Mouse (Mus musculus): ENCODE data around the gene P2ry12.

Gene P2ry12

GRCm38 (mm10) chr3:59208650-59209548 lies 53.8 kb downstream of the P2ry12 start:
- Histone ChIP-seq H3K27me3 (ENCODE audit: insufficient read depth, low read length) (no peaks in the 10 kb centered on the region), H3K4me3 (replicated peaks; ENCODE audit: low read length) (no peak overlapping the region), H3K36me3 (ENCODE audit: insufficient read depth, low read length) (no peaks in the 10 kb centered on the region), H3K9me3 (ENCODE audit: low read length) (peaks cover 5% of the 10 kb centered on the region; the same call in 1 of the 2 replicates), H3K4me1 (replicated peaks; ENCODE audit: low read depth, low read length) (peaks cover 4% of the 10 kb centered on the region; the same call in 1 of the 2 replicates)
- TF ChIP-seq CTCF (conservative IDR thresholded peaks at IDR 0.05; ENCODE audit: low read length) (peak; percentile 98), NANOG (IDR thresholded peaks at IDR 0.05; ENCODE audit: borderline replicate concordance, low read length) (no peak)

DNA sequence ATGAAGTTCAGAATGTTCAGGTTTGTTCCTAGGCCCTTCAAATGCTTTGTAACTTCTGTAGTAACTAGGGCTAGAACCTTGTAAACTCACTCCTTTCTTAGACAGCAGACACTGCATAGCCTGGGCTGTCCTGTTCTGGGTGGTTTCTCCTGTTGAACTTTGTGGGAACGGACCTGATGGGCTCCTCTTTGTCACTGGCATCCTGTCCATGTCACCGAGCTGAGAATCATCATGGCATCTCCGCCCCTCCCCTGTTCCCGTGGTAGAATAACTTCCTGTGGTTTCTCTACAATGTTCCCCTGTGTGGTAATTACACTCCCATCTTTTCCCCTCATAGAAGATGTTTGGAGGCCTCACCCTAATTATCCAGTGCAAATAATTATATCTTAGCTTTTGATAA lies 56.7 kb downstream of the P2ry12 start:
- TF ChIP-seq POU5F1 (IDR thresholded peaks at IDR 0.05; ENCODE audit: borderline replicate concordance, low read length): no peak
- no peak for TF ChIP-seq NANOG (IDR thresholded peaks at IDR 0.05; ENCODE audit: borderline replicate concordance, low read length)
- no peak for TF ChIP-seq CTCF (conservative IDR thresholded peaks at IDR 0.05; ENCODE audit: low read length)
- H3K27me3 ChIP-seq (ENCODE audit: insufficient read depth, low read length): no peaks in the 10 kb centered on the region
- H3K4me1 ChIP-seq (replicated peaks; ENCODE audit: low read depth, low read length): peaks cover 4% of the 10 kb centered on the region; the same call in 1 of the 2 replicates

GRCm38 (mm10) chr3:59204719-59205503 lies 57.8 kb downstream of the P2ry12 start:
- no peak overlapping the region for H3K4me3 ChIP-seq (replicated peaks; ENCODE audit: low read length)
- H3K36me3 ChIP-seq (ENCODE audit: insufficient read depth, low read length): no peaks in the 10 kb centered on the region
- peaks cover 4% of the 10 kb centered on the region; the same call in 1 of the 2 replicates for H3K4me1 ChIP-seq (replicated peaks; ENCODE audit: low read depth, low read length)
- no peaks in the 10 kb centered on the region for H3K27me3 ChIP-seq (ENCODE audit: insufficient read depth, low read length)
- TF ChIP-seq CTCF (conservative IDR thresholded peaks at IDR 0.05; ENCODE audit: low read length): no peak
- H3K9me3 ChIP-seq (ENCODE audit: low read length): peaks cover 8% of the 10 kb centered on the region; the same call in 1 of the 2 replicates

More for the DNA sequence above, 56.7 kb downstream of the P2ry12 start:
- Histone ChIP-seq H3K4me3 (replicated peaks; ENCODE audit: low read length) (no peak overlapping the region), H3K36me3 (ENCODE audit: insufficient read depth, low read length) (no peaks in the 10 kb centered on the region), H3K9me3 (ENCODE audit: low read length) (peaks cover 8% of the 10 kb centered on the region; the same call in 1 of the 2 replicates)

GRCm38 (mm10) chr3:59203802-59204520 lies 58.7 kb downstream of the P2ry12 start:
- TF ChIP-seq NANOG (IDR thresholded peaks at IDR 0.05; ENCODE audit: borderline replicate concordance, low read length) (no peak), POU5F1 (IDR thresholded peaks at IDR 0.05; ENCODE audit: borderline replicate concordance, low read length) (no peak), CTCF (conservative IDR thresholded peaks at IDR 0.05; ENCODE audit: low read length) (no peak)
- Histone ChIP-seq H3K36me3 (ENCODE audit: insufficient read depth, low read length) (no peaks in the 10 kb centered on the region), H3K27me3 (ENCODE audit: insufficient read depth, low read length) (no peaks in the 10 kb centered on the region), H3K9me3 (ENCODE audit: low read length) (peaks cover 8% of the 10 kb centered on the region; the same call in 1 of the 2 replicates), H3K4me1 (replicated peaks; ENCODE audit: low read depth, low read length) (peaks cover 4% of the 10 kb centered on the region; the same call in 1 of the 2 replicates), H3K4me3 (replicated peaks; ENCODE audit: low read length) (no peak overlapping the region)

DNA sequence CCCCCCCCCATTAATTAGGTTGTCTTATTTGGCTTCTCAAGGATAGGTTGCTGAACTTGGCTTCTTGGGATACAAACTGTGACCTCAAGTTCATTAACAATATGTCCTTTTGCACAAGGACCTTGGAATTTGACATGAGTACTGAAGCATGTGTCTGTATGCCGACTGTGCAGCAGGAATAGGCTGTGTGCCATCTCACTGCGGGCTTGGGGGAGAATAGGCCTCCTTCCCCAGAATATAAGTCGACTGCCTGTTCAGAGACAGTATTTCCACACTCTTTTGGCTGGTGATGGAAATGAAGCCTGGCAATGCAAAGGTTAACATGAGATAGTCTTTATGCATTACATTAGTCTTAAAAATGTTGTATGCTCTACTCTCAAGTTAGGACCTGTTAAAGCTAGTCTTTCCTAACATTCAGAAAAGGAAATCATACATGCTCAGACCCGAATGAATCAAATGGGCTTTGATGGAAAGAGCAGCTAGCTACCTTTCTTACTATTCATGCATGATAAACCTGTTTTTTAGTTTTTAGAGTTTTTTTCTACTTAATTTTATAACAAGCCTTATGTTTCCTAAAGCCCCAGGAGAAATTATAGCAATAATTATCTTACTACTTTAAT lies 65.2 kb downstream of the P2ry12 start:
- TF ChIP-seq POU5F1 (IDR thresholded peaks at IDR 0.05; ENCODE audit: borderline replicate concordance, low read length): no peak
- TF ChIP-seq CTCF (conservative IDR thresholded peaks at IDR 0.05; ENCODE audit: low read length): no peak
- no peak for TF ChIP-seq NANOG (IDR thresholded peaks at IDR 0.05; ENCODE audit: borderline replicate concordance, low read length)
- H3K4me3 ChIP-seq (replicated peaks; ENCODE audit: low read length): no peak overlapping the region
- no peaks in the 10 kb centered on the region for H3K27me3 ChIP-seq (ENCODE audit: insufficient read depth, low read length)
- H3K36me3 ChIP-seq (ENCODE audit: insufficient read depth, low read length): no peaks in the 10 kb centered on the region
- no peaks in the 10 kb centered on the region for H3K4me1 ChIP-seq (replicated peaks; ENCODE audit: low read depth, low read length)
- no peaks in the 10 kb centered on the region for H3K9me3 ChIP-seq (ENCODE audit: low read length)

DNA sequence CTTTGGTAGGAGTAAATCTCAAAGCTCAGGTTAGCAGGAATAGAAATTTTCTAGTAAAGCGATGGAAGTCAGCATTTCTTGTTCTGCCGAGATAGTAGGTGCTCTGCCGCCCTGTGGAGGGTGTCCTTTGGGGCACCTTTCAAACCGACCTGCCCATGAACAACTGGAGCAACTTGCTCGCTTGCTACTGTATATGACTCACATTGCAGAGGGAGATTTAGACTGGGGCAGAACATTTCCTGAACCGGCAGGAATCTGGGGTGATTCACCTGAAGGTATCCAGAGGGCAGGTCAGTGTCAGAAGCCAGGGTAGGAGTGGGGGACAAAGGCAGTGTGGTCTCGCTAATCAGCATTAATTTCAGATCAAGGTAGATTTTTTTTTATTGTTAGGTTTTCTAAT lies 67.7 kb downstream of the P2ry12 start, which contains the start of gene Gpr87:
TSS of gene Gpr87 (minus strand) at position 167 of the 400 bp plus-strand sequence.
- Histone ChIP-seq H3K27me3 (ENCODE audit: insufficient read depth, low read length) (no peaks in the 10 kb centered on the region), H3K36me3 (ENCODE audit: insufficient read depth, low read length) (no peaks in the 10 kb centered on the region), H3K9me3 (ENCODE audit: low read length) (no peaks in the 10 kb centered on the region), H3K4me1 (replicated peaks; ENCODE audit: low read depth, low read length) (no peaks in the 10 kb centered on the region), H3K4me3 (replicated peaks; ENCODE audit: low read length) (no peak within 1 kb of the TSS)
- TF ChIP-seq POU5F1 (IDR thresholded peaks at IDR 0.05; ENCODE audit: borderline replicate concordance, low read length) (no peak), CTCF (conservative IDR thresholded peaks at IDR 0.05; ENCODE audit: low read length) (no peak), NANOG (IDR thresholded peaks at IDR 0.05; ENCODE audit: borderline replicate concordance, low read length) (no peak)

DNA sequence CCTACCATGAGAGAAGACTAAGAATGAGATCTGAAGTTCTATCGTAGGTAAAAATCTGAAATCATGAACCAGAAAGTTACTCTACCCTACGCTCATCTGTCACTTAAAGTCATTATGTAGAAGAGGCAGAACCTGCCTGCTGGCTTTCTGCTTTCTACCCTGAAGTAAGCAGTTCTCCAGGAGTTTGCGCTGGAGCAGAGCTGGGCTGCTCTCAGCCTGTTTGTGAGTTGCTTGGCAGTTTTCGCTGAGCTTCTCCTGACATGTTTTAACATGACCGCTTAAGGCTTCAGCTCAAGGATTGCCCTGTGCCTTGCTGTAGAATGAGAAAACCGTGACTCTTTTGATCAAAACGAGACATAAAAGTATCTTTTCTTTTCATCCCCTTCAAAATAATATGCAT lies 68.6 kb downstream of the P2ry12 start:
- TF ChIP-seq CTCF (conservative IDR thresholded peaks at IDR 0.05; ENCODE audit: low read length): no peak
- no peak for TF ChIP-seq NANOG (IDR thresholded peaks at IDR 0.05; ENCODE audit: borderline replicate concordance, low read length)
- no peak for TF ChIP-seq POU5F1 (IDR thresholded peaks at IDR 0.05; ENCODE audit: borderline replicate concordance, low read length)
- Histone ChIP-seq H3K9me3 (ENCODE audit: low read length) (no peaks in the 10 kb centered on the region), H3K4me3 (replicated peaks; ENCODE audit: low read length) (no peak overlapping the region), H3K27me3 (ENCODE audit: insufficient read depth, low read length) (no peaks in the 10 kb centered on the region), H3K4me1 (replicated peaks; ENCODE audit: low read depth, low read length) (no peaks in the 10 kb centered on the region), H3K36me3 (ENCODE audit: insufficient read depth, low read length) (no peaks in the 10 kb centered on the region)

Measured in E14TG2a.4 (cell line).